Mouse (Mus musculus) layer of hippocampus, postnatal 25 days (tissue): Measurements from ENCODE around the gene Cited1. TPM values are rescaled to one million over a fixed set of nuclear protein-coding genes. Genes with fewer than 3 reads are reported as not detected.
"Not testable (repeated sequence)": the region's sequence is repeated elsewhere in the genome, so short reads cannot be mapped to it uniquely, and the experiment has no call there.

ENCODE experiments used
- DNase-seq, 2 experiments: peaks; one replicate each; pipeline ENCODE4 v3.0.0; 2022; ENCODE audit warnings: mixed read lengths in 2 of 2, low spot score in 1 of 2; ENCODE audit errors: extremely low spot score in 1 of 2
- microRNA-seq, 2 experiments: library from miRNA; unstranded; fragments of <30 nt; microRNA quantifications; one replicate each; pipeline ENCODE4 v1.2.0; 2021
- total RNA-seq, 2 experiments: library from RNA; stranded (reverse); gene quantifications; 2 replicates each; pipeline ENCODE4 v1.2.3; 2021

Gene Cited1
- 1 to 10 TPM; 1.1 to 2.0 TPM for total RNA-seq

- DNase-seq = peak; percentile 16 to 22
These were observed at the start of gene Cited1 for GRCm38 (mm10) chrX:102251937-102252860. Gene Cited1 (minus strand): TSS chrX:102252181.

GRCm38 (mm10) chrX:102284889-102285288 lies 32.9 kb upstream of the Cited1 start:
- no peak for DNase-seq

- no peak for DNase-seq
These were observed 10.8 kb upstream of the Cited1 start for GRCm38 (mm10) chrX:102262620-102263345.

GRCm38 (mm10) chrX:102259772-102260171 lies 7.8 kb upstream of the Cited1 start:
- DNase-seq = no peak

GRCm38 (mm10) chrX:102253892-102254291 lies 1.9 kb upstream of the Cited1 start:
- peak in 1 of 2 experiments; percentile 33 for DNase-seq

- DNase-seq = no peak
These were observed 602 bp downstream of the Cited1 start for GRCm38 (mm10) chrX:102251221-102251936.

GRCm38 (mm10) chrX:102250891-102251170 lies 1.1 kb downstream of the Cited1 start:
- no peak for DNase-seq

GRCm38 (mm10) chrX:102250150-102250890 lies 1.7 kb downstream of the Cited1 start:
- DNase-seq = no peak

GRCm38 (mm10) chrX:102244334-102244733 lies 7.6 kb downstream of the Cited1 start:
- no peak for DNase-seq

- peak in 1 of 2 experiments; percentile 31 for DNase-seq
These were observed 32.9 kb downstream of the Cited1 start for GRCm38 (mm10) chrX:102219126-102219525.

- not testable (repeated sequence) for DNase-seq
These were observed 36.6 kb downstream of the Cited1 start for GRCm38 (mm10) chrX:102215356-102215755.

Small RNAs within 50 kb of the gene (microRNA-seq; reads per million reads assigned to microRNA genes)
- gene Gm26318 = 0 reads per million in 2 experiments

Other genes starting within 250 kb of the Cited1 start
- gene Rtl5, start 180.9 kb downstream of the Cited1 start, total RNA-seq = 1 to 10 TPM; 8.0 to 9.5 TPM
- 10 to 100 TPM; 28.0 to 36.0 TPM for gene Pin4, start 132.7 kb downstream of the Cited1 start, total RNA-seq
- gene Ercc6l, start 95.1 kb downstream of the Cited1 start, total RNA-seq = under 1 TPM; 0.14 to 0.37 TPM
- gene Rps4x, start 62.8 kb downstream of the Cited1 start, total RNA-seq = 100 to 1,000 TPM; 479 to 480 TPM